Mouse (Mus musculus) myocyte (in vitro differentiated cells): ENCODE data around the gene Them7. TPM values are rescaled to one million over a fixed set of nuclear protein-coding genes. Genes with fewer than 3 reads are reported as not detected.

ENCODE experiments used
- H3K27me3 ChIP-seq: one replicate; pipeline ENCODE4 v1.6.1; 2011; ENCODE audit not compliant: control insufficient read depth, insufficient read depth, insufficient read length
- H3K36me3 ChIP-seq: one replicate; pipeline ENCODE4 v1.6.1; 2011; ENCODE audit not compliant: control insufficient read depth, insufficient read depth
- H3K4me2 ChIP-seq: one replicate; pipeline ENCODE4 v1.6.1; 2011; ENCODE audit warnings: low read depth, control low read depth
- H3K4me3 ChIP-seq: one replicate; pipeline ENCODE4 v1.5.1; 2011; ENCODE audit warnings: mild to moderate bottlenecking, control low read depth, moderate library complexity
- H3K79me2 ChIP-seq: one replicate; pipeline ENCODE4 v1.6.1; 2011; ENCODE audit not compliant: control insufficient read depth, insufficient read depth
- H3ac ChIP-seq: one replicate; pipeline ENCODE4 v1.6.1; 2011; ENCODE audit not compliant: control insufficient read depth, insufficient read length
- CEBPB ChIP-seq: IDR thresholded peaks from 2 replicates; pipeline ENCODE4 v1.6.1; 2011; ENCODE audit warnings: mild to moderate bottlenecking, moderate library complexity; ENCODE audit not compliant: poor library complexity, insufficient read depth, severe bottlenecking
- E2F4 ChIP-seq: IDR thresholded peaks from one replicate; pipeline ENCODE4 v1.6.1; 2011; ENCODE audit warnings: mild to moderate bottlenecking, control low read depth, moderate library complexity; ENCODE audit not compliant: insufficient read depth
- MAX ChIP-seq: IDR thresholded peaks from one replicate; pipeline ENCODE4 v1.6.1; 2011; ENCODE audit warnings: low read depth, mild to moderate bottlenecking, control low read depth
- MYOD1 ChIP-seq, 3 experiments: IDR thresholded peaks; one replicate each; pipeline ENCODE4 v1.6.1; 2011; ENCODE audit warnings: control low read depth in 2 of 3, low read depth in 2 of 3, mild to moderate bottlenecking in 2 of 3, moderate library complexity in 1 of 3; ENCODE audit not compliant: insufficient read length in 2 of 3, control insufficient read depth in 1 of 3
- MYOG ChIP-seq, 3 experiments: IDR thresholded peaks; one replicate each; pipeline ENCODE4 v1.6.1; 2011; ENCODE audit warnings: control low read depth in 2 of 3, low read depth in 2 of 3, mild to moderate bottlenecking in 2 of 3; ENCODE audit not compliant: insufficient read length in 2 of 3, control insufficient read depth in 1 of 3, insufficient read depth in 1 of 3
- POLR2A ChIP-seq: IDR thresholded peaks from one replicate; pipeline ENCODE4 v1.6.1; 2011; ENCODE audit warnings: low read depth, mild to moderate bottlenecking, control low read depth, moderate library complexity; ENCODE audit not compliant: insufficient read length
- POLR2AphosphoS2 ChIP-seq: IDR thresholded peaks from one replicate; pipeline ENCODE4 v1.6.1; 2011; ENCODE audit warnings: low read depth, control low read depth; ENCODE audit not compliant: insufficient read length
- REST ChIP-seq: IDR thresholded peaks from one replicate; pipeline ENCODE4 v1.6.1; 2011; ENCODE audit warnings: mild to moderate bottlenecking, control low read depth, moderate library complexity; ENCODE audit not compliant: insufficient read depth, insufficient read length
- SRF ChIP-seq: IDR thresholded peaks from one replicate; pipeline ENCODE4 v1.6.1; 2011; ENCODE audit warnings: low read depth; ENCODE audit not compliant: control insufficient read depth, insufficient read length
- TCF12 ChIP-seq: IDR thresholded peaks from one replicate; pipeline ENCODE4 v1.6.1; 2011; ENCODE audit warnings: mild to moderate bottlenecking, control low read depth; ENCODE audit not compliant: poor library complexity, insufficient read depth, severe bottlenecking
- TCF3 ChIP-seq: IDR thresholded peaks from one replicate; pipeline ENCODE4 v1.6.1; 2011; ENCODE audit warnings: low read depth, control low read depth; ENCODE audit not compliant: insufficient read length
- USF1 ChIP-seq: IDR thresholded peaks from one replicate; pipeline ENCODE4 v1.6.1; 2011; ENCODE audit warnings: low read depth, mild to moderate bottlenecking, control low read depth, moderate library complexity
- polyA plus RNA-seq: library from polyadenylated mRNA; unstranded; fragments of >200 nt; fragmentation: generic; extraction: Trizol; gene quantifications from one replicate; pipeline ENCODE4 v1.2.1, GENCODE M21; 2012; ENCODE audit warnings: missing spikeins

The Them7 gene
- polyA plus RNA-seq, 1 experiment = not detected

GRCm38 (mm10) chr2:105237841-105238240 lies 13.7 kb downstream of the Them7 start:
- Histone ChIP-seq H3K36me3 (no peaks in the 10 kb centered on the region), H3K4me3 (no peak overlapping the region), H3K79me2 (no peaks in the 10 kb centered on the region), H3K4me2 (no peak overlapping the region), H3ac (no peak overlapping the region), H3K27me3 (peaks cover 3% of the 10 kb centered on the region)
- no peak for TF ChIP-seq POLR2AphosphoS2
- TF ChIP-seq TCF12 = no peak
- TF ChIP-seq REST = no peak
- no peak for TF ChIP-seq MYOD1 (IDR thresholded peaks at IDR 0.05; ENCODE audit: control insufficient read depth in 1 of 3, insufficient read length in 2 of 3, low read depth in 2 of 3)
- no peak for TF ChIP-seq TCF3
- TF ChIP-seq MAX = no peak
- TF ChIP-seq MYOG (IDR thresholded peaks at IDR 0.05; ENCODE audit: control insufficient read depth in 1 of 3, insufficient read depth in 1 of 3, insufficient read length in 2 of 3, low read depth in 2 of 3) = no peak
- TF ChIP-seq POLR2A = no peak
- TF ChIP-seq CEBPB = no peak
- TF ChIP-seq USF1 = no peak
- no peak for TF ChIP-seq SRF
- no peak for TF ChIP-seq E2F4

- no peak for TF ChIP-seq E2F4
- TF ChIP-seq POLR2AphosphoS2 = no peak
- no peak for TF ChIP-seq TCF12
- TF ChIP-seq REST = no peak
- Histone ChIP-seq H3K4me2 (no peak overlapping the region), H3ac (no peak overlapping the region), H3K36me3 (no peaks in the 10 kb centered on the region), H3K79me2 (no peaks in the 10 kb centered on the region), H3K4me3 (no peak overlapping the region), H3K27me3 (peaks cover 3% of the 10 kb centered on the region)
These were observed 14.7 kb downstream of the Them7 start for GRCm38 (mm10) chr2:105238775-105239174.

- Histone ChIP-seq H3K79me2 (no peaks in the 10 kb centered on the region), H3K27me3 (peaks cover 1% of the 10 kb centered on the region)
- no peak for TF ChIP-seq E2F4
- TF ChIP-seq MYOD1 (IDR thresholded peaks at IDR 0.05; ENCODE audit: control insufficient read depth in 1 of 3, insufficient read length in 2 of 3, low read depth in 2 of 3) = no peak
- TF ChIP-seq TCF3 = no peak
- no peak for TF ChIP-seq TCF12
- TF ChIP-seq CEBPB = no peak
- TF ChIP-seq POLR2AphosphoS2 = no peak
- no peak for TF ChIP-seq USF1
- no peak for TF ChIP-seq REST
- no peak for TF ChIP-seq MYOG (IDR thresholded peaks at IDR 0.05; ENCODE audit: control insufficient read depth in 1 of 3, insufficient read depth in 1 of 3, insufficient read length in 2 of 3, low read depth in 2 of 3)
These were observed 16.5 kb downstream of the Them7 start for GRCm38 (mm10) chr2:105240631-105241030.

GRCm38 (mm10) chr2:105242940-105243339 lies 18.8 kb downstream of the Them7 start:
- no peaks in the 10 kb centered on the region for H3K27me3 ChIP-seq
- no peaks in the 10 kb centered on the region for H3K79me2 ChIP-seq
- H3K4me3 ChIP-seq = no peak overlapping the region
- no peak overlapping the region for H3K4me2 ChIP-seq
- no peaks in the 10 kb centered on the region for H3K36me3 ChIP-seq
- TF ChIP-seq TCF3 = no peak
- no peak for TF ChIP-seq MYOG (IDR thresholded peaks at IDR 0.05; ENCODE audit: control insufficient read depth in 1 of 3, insufficient read depth in 1 of 3, insufficient read length in 2 of 3, low read depth in 2 of 3)
- no peak for TF ChIP-seq MYOD1 (IDR thresholded peaks at IDR 0.05; ENCODE audit: control insufficient read depth in 1 of 3, insufficient read length in 2 of 3, low read depth in 2 of 3)
- no peak for TF ChIP-seq POLR2A
- no peak for TF ChIP-seq MAX
- H3ac ChIP-seq = no peak overlapping the region

More at GRCm38 (mm10) chr2:105240631-105241030, 16.5 kb downstream of the Them7 start:
- no peak overlapping the region for H3ac ChIP-seq
- H3K4me2 ChIP-seq = no peak overlapping the region
- no peak overlapping the region for H3K4me3 ChIP-seq
- H3K36me3 ChIP-seq = no peaks in the 10 kb centered on the region

- Histone ChIP-seq H3K4me2 (no peak overlapping the region), H3K4me3 (no peak overlapping the region), H3K27me3 (no peaks in the 10 kb centered on the region), H3K36me3 (no peaks in the 10 kb centered on the region), H3K79me2 (no peaks in the 10 kb centered on the region), H3ac (no peak overlapping the region)
- TF ChIP-seq MYOG (IDR thresholded peaks at IDR 0.05; ENCODE audit: control insufficient read depth in 1 of 3, insufficient read depth in 1 of 3, insufficient read length in 2 of 3, low read depth in 2 of 3) (no peak), POLR2AphosphoS2 (no peak), MAX (no peak), USF1 (no peak), REST (no peak), CEBPB (no peak), MYOD1 (IDR thresholded peaks at IDR 0.05; ENCODE audit: control insufficient read depth in 1 of 3, insufficient read length in 2 of 3, low read depth in 2 of 3) (no peak), SRF (no peak), TCF12 (no peak), E2F4 (no peak), TCF3 (no peak), POLR2A (no peak)
These were observed 20.6 kb downstream of the Them7 start for GRCm38 (mm10) chr2:105244733-105245132.
